ENCODE assay signal across 8 mouse cellular contexts in the genomic region with DNA sequence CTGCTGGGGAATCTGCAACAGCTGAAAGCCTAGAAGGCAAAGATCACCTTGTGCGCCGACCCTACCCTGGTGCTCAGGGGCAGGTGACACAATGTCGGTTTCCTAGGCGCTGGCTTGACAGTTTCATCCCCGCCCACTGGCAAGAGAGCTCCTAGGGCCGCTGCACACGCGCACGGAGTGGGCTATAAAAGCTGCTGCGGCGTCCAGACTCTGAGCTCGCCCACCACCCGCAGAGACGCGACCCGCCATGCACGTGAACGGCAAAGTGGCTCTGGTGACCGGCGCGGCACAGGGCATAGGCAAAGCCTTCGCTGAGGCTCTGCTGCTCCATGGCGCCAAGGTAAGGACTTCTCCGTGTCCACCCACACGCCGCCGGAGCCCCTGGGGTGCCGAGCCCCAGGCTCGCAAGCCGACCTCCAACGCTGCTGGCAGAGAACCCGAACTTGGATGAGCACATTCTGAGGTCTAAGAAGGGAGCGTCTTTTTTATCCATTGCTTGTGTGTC. TPM values are rescaled to one million over a fixed set of nuclear protein-coding genes. Genes with fewer than 3 reads are reported as not detected.
DNase-seq lines count a peak whose midpoint lies in the region; ATAC-seq lines count a peak whose summit lies in the region.

Hpgd (plus strand) TSS at position 213 of the 505 bp plus-strand sequence.

- peak within 1 kb of the TSS; percentile 63 for H3K4me3 ChIP-seq in embryonic facial prominence, embryonic 13.5 days
- peak within 1 kb of the TSS; percentile 70 for H3K4me3 ChIP-seq in heart, embryonic 10.5 days
- peak within 1 kb of the TSS; percentile 54 for H3K4me3 ChIP-seq in liver, embryonic 15.5 days (replicated peaks)
- peak within 1 kb of the TSS; percentile 46 for H3K4me3 ChIP-seq in neural tube, embryonic 11.5 days (ENCODE audit: low read depth, low read length)

- under 1% methylated on average over 33 of the region's 33 CpGs for WGBS in embryonic facial prominence, embryonic 13.5 days
- under 1% methylated on average over 33 of the region's 33 CpGs for WGBS in heart, embryonic 10.5 days
- WGBS in liver, embryonic 15.5 days (ENCODE audit: insufficient replicate concordance) = under 1% methylated on average over 33 of the region's 33 CpGs
- under 1% methylated on average over 33 of the region's 33 CpGs for WGBS in neural tube, embryonic 11.5 days

- H3K27me3 ChIP-seq in embryonic facial prominence, embryonic 13.5 days = peaks cover 15% of the 10 kb centered on the region
- H3K27me3 ChIP-seq in heart, embryonic 10.5 days (ENCODE audit: insufficient read depth, poor library complexity, severe bottlenecking) = 0 out of 2 replicates have a peak, but pooled peaks cover 10% of the 10 kb centered on the region
- H3K27me3 ChIP-seq in liver, embryonic 15.5 days = 0 out of 2 replicates have a peak, but pooled peaks cover 5% of the 10 kb centered on the region
- no peaks in the 10 kb centered on the region for H3K27me3 ChIP-seq in neural tube, embryonic 11.5 days (ENCODE audit: control insufficient read depth, insufficient read depth, low read length)

- no peaks in the 10 kb centered on the region for H3K9me3 ChIP-seq in embryonic facial prominence, embryonic 13.5 days
- H3K9me3 ChIP-seq in heart, embryonic 10.5 days = no peaks in the 10 kb centered on the region
- H3K9me3 ChIP-seq in liver, embryonic 15.5 days (replicated peaks) = no peaks in the 10 kb centered on the region
- H3K9me3 ChIP-seq in neural tube, embryonic 11.5 days (ENCODE audit: control insufficient read depth, low read length) = no peaks in the 10 kb centered on the region

- peak; percentile 97 for DNase-seq in heart, adult 11 months
- DNase-seq in heart, adult 8-10 months (ENCODE audit: low spot score) = no peak
- DNase-seq in heart, embryonic 10.5 days (ENCODE audit: low spot score) = peak; percentile 85
- peak; percentile 46 for DNase-seq in kidney, adult 9 months
- peak; percentile 74 for DNase-seq in neural tube, embryonic 11.5 days (ENCODE audit: low spot score)
- DNase-seq in urinary bladder, postnatal 14 days (ENCODE audit: low spot score) = peak; percentile 80

- peak within 1 kb of the TSS; percentile 79 for H3K27ac ChIP-seq in embryonic facial prominence, embryonic 13.5 days
- peak within 1 kb of the TSS; percentile 79 for H3K27ac ChIP-seq in heart, embryonic 10.5 days
- no peak within 1 kb of the TSS for H3K27ac ChIP-seq in liver, embryonic 15.5 days (replicated peaks)
- H3K27ac ChIP-seq in neural tube, embryonic 11.5 days (ENCODE audit: low read depth, low read length) = no peak within 1 kb of the TSS

- no peaks in the 10 kb centered on the region for H3K36me3 ChIP-seq in embryonic facial prominence, embryonic 13.5 days
- H3K36me3 ChIP-seq in heart, embryonic 10.5 days = no peaks in the 10 kb centered on the region
- H3K36me3 ChIP-seq in liver, embryonic 15.5 days (replicated peaks) = no peaks in the 10 kb centered on the region
- H3K36me3 ChIP-seq in neural tube, embryonic 11.5 days (ENCODE audit: control insufficient read depth, insufficient read depth, low read length) = no peaks in the 10 kb centered on the region

- H3K4me2 ChIP-seq in embryonic facial prominence, embryonic 13.5 days = peak within 1 kb of the TSS; percentile 89
- peak within 1 kb of the TSS; percentile 59 for H3K4me2 ChIP-seq in liver, embryonic 15.5 days
- peak within 1 kb of the TSS; percentile 76 for H3K4me2 ChIP-seq in neural tube, embryonic 11.5 days (ENCODE audit: low read depth)

- 0 out of 2 replicates have a peak, but pooled peaks have one; percentile 48 for ATAC-seq in embryonic facial prominence, embryonic 13.5 days (ENCODE audit: insufficient number of reproducible peaks, insufficient read depth, low FRiP score, low TSS enrichment, low read depth)
- ATAC-seq in liver, embryonic 15.5 days (ENCODE audit: insufficient read depth) = peak; percentile 80
- peak; percentile 73 for ATAC-seq in neural tube, embryonic 11.5 days (ENCODE audit: insufficient read depth, low FRiP score, low TSS enrichment)

- H3K4me1 ChIP-seq in embryonic facial prominence, embryonic 13.5 days = peaks cover 5% of the 10 kb centered on the region
- no peaks in the 10 kb centered on the region for H3K4me1 ChIP-seq in heart, embryonic 10.5 days
- H3K4me1 ChIP-seq in liver, embryonic 15.5 days (replicated peaks) = no peaks in the 10 kb centered on the region
- H3K4me1 ChIP-seq in neural tube, embryonic 11.5 days (ENCODE audit: control insufficient read depth, insufficient read depth, low read length) = peaks cover 3% of the 10 kb centered on the region; the same call in 1 of the 2 replicates

- H3K9ac ChIP-seq in embryonic facial prominence, embryonic 13.5 days = peak within 1 kb of the TSS; percentile 82
- H3K9ac ChIP-seq in liver, embryonic 15.5 days = peak within 1 kb of the TSS; percentile 25
- peak within 1 kb of the TSS; percentile 44 for H3K9ac ChIP-seq in neural tube, embryonic 11.5 days (ENCODE audit: low read length)

RNA-seq across cellular contexts. Expression of gene Hpgd, which starts in this region (rescaled TPM):
- 1 to 10 TPM; 5.8 to 8.1 (median 6.5) TPM for total RNA-seq in heart, adult 8-10 months (2022)
- 71.8 and 75.2 TPM in 2 replicates for polyA plus RNA-seq in embryonic facial prominence, embryonic 13.5 days (2015; fragmentation: Nextera tagmentation; extraction: Ambion mirVana)
- 19.7 and 19.8 TPM in 2 replicates for polyA plus RNA-seq in heart, embryonic 10.5 days (2016; fragmentation: Nextera tagmentation; extraction: Ambion mirVana)
- 23.4 and 25.2 TPM in 2 replicates for polyA plus RNA-seq in liver, embryonic 15.5 days (2015; fragmentation: Nextera tagmentation; extraction: Ambion mirVana)
- polyA plus RNA-seq in neural tube, embryonic 11.5 days (2014; fragmentation: Nextera tagmentation; extraction: Ambion mirVana) = 9.5 and 10.2 TPM in 2 replicates

Comparison
In these comparisons a context has a peak if more than half of its experiments do, and no peak if none do; other contexts are left out.
1. H3K27ac ChIP-seq: peak in embryonic facial prominence, embryonic 13.5 days (single experiment) and heart, embryonic 10.5 days (single experiment); none in liver, embryonic 15.5 days (single experiment) and neural tube, embryonic 11.5 days (single experiment).
2. H3K9ac ChIP-seq: peak in every context shown above with its lines; median percentile 82 in embryonic facial prominence, embryonic 13.5 days; 44 in neural tube, embryonic 11.5 days; 25 in liver, embryonic 15.5 days.
3. Peak in every context shown above with its lines, with median percentiles within 50 percentile points of each other: ATAC-seq, H3K4me2 ChIP-seq and H3K4me3 ChIP-seq.